Mouse (Mus musculus) thymus, adult 18-20 months (tissue): ENCODE results near the gene Alg10b.
"Not testable (repeated sequence)": the region's sequence is repeated elsewhere in the genome, so short reads cannot be mapped to it uniquely, and the experiment has no call there.

ENCODE experiments used
- DNase-seq, 2 experiments: peaks; one replicate each; pipeline ENCODE4 v3.0.0; 2022; ENCODE audit warnings: mixed read lengths in 2 of 2

Gene Alg10b

DNA sequence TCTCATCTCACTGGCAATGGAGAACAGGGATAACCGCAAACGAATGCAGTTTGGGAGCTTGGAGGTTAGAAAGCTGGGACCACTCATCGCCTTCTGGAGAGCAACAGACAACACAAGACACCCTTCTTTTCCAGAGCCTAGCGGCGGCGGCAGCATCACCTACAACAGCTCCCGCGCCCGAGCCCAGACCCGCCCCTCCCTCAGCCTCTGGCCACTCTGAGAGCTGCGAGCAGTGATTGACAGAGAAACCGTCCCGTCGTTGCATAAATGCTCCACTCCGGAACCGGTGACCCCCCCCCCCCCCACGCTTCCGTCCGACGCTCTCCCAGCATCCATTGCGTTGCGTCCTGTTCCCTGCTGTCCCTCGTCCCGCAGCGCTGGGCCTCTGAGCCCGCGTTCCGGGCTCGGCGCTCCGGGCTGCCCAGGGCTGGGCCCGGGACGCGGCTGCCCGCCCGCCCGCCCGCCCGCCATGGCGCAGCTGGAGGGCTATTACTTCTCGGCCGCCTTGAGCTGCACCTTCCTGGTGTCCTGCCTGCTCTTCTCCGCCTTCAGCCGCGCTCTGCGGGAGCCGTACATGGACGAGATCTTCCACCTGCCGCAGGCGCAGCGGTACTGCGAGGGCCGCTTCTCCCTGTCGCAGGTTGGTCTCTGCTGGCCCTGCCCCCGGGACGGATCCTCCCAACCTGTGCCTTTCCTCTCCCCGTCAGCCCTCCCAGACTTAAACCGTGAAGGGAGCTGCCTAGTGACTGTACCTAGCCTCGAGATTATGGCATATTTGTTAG is at the start of gene Alg10b:
TSS of gene Alg10b (plus strand) at position 343 of the 782 bp plus-strand sequence.
- peak; percentile 72 to 73 for DNase-seq

DNA sequence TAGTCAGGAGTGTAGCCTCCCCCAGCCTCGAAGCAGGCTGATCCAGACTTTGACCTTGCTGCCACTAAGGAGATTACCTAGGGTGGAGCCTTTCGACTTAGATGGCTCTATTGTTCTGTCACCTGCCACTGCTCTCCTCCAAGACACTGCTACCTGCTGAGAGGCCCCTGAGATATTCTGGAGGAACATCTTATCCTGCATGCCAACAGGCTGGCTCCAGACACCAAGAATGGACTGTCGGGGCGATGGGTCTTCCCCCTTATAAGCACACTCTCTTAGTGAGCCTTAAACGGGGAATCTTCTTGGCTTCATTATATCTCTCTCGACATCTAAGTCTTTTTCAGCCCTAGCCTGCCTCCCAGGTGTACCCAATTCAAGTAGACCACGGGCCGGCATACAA is 41.0 kb upstream of the Alg10b start:
- DNase-seq: not testable (repeated sequence)

DNA sequence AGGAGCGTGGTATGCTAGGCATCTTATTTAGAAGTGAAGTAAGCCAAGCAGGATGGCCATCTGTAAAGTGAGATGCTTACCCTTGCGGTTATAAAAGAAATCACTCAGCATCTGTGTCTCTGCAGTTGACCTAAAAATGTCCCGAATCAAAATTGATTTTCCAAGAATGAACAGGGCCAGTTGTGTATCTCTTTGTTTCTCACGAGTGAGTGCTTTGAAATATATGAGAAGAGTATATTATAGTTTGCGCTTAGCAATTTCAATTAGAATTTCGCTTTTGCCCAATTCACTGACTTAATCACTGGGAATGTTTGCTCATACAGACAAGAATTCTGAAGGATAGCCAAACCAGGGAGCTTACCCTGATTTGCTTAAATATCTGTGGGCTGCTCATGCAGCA is 40.6 kb upstream of the Alg10b start:
- DNase-seq: no peak

DNA sequence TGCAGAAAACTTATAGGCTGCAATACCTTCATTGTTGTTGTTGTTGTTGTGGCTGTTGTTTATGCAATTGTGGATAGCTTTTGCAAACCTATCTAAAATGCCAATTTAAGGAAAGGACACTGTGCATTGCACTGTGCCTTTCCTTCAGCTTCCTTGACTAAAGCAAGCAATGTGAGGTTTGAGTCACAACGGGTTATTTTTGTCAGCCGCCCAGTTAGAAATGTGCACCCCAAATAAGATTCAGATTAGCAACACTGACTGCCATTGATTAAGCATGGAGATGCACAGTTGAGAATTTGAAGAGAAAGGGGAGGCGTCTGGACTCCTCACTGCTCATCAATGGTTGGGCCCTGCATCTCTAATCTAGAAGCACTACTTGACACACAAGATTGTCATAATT is 39.4 kb upstream of the Alg10b start:
- DNase-seq: no peak

DNA sequence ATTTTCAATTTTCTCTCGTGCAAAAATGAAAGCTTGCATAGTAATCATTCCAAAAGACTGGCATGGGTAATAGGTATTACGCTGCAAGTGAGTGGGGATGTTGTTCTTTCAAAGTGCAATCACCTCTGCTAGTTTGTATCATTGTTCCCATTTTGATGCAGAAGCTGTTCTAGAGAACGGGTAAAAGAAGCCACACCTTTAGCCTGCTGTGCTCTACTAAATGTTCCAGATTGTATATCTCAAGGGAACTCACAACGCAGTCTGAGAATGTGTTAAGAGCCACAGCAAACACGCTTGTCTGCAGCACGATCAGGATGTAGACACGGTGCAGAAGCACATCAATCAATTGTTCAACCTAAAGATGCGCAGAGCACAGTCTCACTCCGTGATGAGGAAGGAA is 34.6 kb upstream of the Alg10b start:
- no peak for DNase-seq

DNA sequence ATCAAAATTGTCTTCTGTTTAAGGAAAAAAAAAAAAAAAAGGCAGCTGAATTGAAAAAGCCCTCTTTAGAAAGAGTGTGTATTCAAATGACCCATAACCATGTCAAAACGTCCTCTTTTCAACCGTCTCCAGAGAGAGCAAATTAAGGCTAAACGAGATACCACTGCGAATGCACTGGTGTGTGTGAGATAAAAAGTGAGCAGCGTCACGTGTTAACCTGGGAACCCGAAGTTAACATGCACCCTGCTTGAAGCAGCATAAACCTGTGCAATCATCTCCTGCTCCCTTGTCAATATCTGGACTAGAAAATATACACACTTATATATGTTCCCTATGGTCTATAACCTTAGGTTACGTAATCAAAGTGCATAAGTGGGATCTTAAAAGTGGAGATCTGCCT is 10.2 kb upstream of the Alg10b start:
- no peak for DNase-seq

DNA sequence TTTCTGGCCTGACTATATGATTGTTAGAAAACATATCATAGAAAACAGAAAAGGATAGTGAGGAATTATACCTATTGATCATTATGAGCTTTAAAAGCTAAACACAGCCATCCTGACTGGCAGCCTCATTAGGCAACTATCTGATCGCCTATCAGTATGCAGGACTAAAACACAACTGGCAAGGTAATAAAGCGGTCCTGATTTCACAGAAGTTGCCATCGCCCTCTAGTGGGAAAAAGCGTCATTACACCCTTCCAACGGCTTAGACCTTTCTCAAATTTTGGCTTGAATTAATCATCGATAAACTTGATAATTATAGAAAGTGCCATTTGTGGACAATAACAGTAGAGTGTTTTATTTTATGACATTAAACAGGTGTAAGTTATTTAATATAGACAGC is 9.2 kb upstream of the Alg10b start:
- DNase-seq: no peak

DNA sequence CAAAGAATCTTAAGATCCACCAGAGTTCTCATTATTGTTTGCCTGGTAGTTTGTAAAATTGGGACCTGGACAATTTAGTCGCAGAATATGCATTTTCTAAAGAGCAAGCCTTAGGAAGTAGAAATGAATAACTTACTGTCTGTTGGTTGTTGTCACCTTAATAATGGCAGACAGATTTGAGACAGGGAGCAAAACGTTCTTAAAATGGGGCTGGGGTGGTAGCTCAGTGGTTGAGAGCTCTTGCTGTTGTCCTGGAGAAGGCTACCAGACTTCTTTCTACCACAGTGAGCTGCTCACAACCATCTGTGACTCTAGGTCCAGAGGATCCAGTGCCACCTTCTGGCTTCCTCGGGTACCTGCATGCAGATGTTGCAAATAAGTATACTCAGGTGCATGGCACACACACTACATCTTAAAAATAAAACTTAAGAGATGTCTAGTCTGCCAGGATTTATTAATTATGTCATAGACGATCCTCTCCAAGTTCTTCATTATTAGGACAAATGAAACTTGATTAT is 1.0 kb downstream of the Alg10b start:
- peak in 1 of 2 experiments; percentile 7 for DNase-seq

DNA sequence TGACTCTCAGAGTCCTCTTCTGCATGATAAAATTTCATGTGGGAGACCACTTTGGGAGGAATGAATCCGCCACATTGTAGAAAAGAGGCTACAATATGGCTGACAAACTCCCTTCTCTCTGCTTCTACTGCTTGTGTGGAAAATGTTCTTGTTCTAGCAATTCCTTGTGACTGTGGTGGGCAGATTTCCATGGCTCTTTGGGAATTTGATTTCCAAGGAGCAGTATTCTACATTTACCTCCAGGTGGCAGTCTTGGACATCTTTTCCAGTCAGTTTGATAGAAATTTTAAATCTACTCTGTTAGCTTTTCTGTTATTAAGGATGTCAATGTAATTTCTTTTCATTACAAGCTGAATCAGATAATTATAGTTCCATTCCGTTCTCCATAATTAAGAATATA is 13.5 kb downstream of the Alg10b start:
- no peak for DNase-seq

DNA sequence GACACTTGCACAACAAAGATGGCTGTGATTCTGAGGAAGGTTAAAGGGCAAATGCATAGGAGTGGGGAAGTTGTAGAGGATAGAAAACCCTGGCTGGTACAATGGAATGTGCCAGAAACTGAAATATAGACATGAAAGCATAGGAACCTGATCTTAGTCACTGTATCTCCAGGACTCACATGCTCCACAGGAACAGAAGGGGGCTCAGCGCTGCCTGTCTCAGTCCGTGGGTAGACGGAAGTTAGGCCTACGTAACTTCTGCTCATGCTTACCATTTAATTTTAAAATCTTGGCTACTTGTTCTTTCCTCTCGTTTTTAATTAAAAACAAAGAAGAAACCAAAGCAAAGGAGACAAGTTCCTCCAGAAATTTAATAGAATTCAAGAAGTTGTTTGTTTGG is 20.0 kb downstream of the Alg10b start:
- DNase-seq: no peak

DNA sequence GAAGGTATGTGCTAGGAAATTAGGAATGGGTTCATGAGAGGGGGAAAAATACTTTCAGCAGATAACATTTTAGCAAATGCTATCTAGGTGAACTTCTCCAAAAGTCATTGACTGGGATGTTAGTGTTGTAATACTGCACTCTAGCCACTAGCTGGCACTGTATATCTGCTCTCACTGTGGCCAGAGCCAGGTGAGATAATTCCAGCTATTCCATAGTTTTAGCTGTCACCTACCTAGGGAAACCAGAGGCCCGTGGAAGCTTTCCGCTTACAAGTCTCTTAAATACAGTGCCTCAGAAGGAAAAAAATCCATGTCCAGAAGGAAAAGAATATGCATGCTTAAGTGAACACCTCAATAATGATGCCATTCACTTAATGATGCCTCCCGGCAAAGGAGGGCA is 25.6 kb downstream of the Alg10b start:
- no peak for DNase-seq

DNA sequence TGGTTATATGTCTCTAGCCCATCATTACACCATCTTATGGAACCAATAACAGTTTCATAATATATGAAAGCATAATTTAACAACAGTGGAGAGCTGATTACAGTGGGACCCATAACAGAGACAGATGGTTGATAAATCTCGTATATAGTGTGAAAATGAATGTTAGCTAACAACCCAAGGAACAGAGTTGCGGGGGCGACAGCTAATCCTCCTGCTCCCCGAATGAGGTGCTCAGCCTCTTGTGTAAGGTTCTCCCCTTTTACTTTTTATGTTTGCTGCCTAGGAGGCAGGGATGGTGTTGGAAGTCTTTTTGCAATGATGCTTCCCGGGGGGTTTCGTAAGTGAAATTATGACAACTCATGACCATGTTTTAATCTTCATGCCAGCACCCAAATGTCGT is 58.8 kb downstream of the Alg10b start:
- no peak for DNase-seq
